ENCODE assay signal across 10 mouse cellular contexts in the genomic region with DNA sequence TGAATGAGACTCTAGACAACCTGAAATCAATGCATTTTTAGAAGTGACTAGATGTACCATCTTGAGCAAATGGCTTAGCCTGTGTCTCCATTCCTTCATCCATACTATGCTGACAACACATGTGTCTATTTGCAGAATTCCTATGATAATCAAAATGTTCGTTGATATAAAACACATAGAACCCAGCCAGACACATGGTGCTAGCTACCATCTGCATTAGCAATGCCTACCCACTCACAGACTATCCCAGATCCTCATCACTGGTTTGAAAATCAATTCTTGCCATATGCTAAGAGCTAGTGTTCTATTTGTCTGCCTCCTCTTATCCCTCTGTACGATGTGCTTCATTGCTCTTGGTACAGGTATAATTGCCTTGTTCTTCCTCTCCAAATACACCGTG.
"Had no signal": no experiment of that assay in that cellular context is flagged by ENCODE, and none has a peak within 500 bp of the region (broad histone marks: within the 10 kb centered on the region; RNA-seq: fewer than 3 reads in every experiment).

No protein-coding gene starts in this region.

- DNase-seq: kidney, adult 18-20 months; kidney, adult 9 months; kidney, postnatal 14 days; kidney, postnatal 4 days; left cerebral cortex, postnatal 4 days; liver, postnatal 0 days; lung, embryonic 14.5 days; thymus, adult 2 months; thymus, postnatal 14 days; thymus, postnatal 4 days had no signal
